Mouse (Mus musculus) liver, adult 2 months (tissue): Measurements from ENCODE around the gene Nt5c2. TPM values are rescaled to one million over a fixed set of nuclear protein-coding genes. Genes with fewer than 3 reads are reported as not detected.
"Not testable (repeated sequence)": the region's sequence is repeated elsewhere in the genome, so short reads cannot be mapped to it uniquely, and the experiment has no call there.

Experiments
- DNase-seq: peaks from one replicate; pipeline ENCODE4 v3.0.0-alpha.2; 2011; ENCODE audit warnings: low read depth, low spot score; ENCODE audit errors: extremely low read depth
- H3K27ac ChIP-seq: fragments of 200-500 bp; replicated peaks from 2 replicates; pipeline ENCODE4 v1.5.1; 2012; ENCODE audit warnings: low read depth, mild to moderate bottlenecking, control low read depth, inconsistent platforms, low read length; ENCODE audit not compliant: insufficient read depth
- H3K27me3 ChIP-seq: fragments of 200-500 bp; 2 replicates; pipeline ENCODE4 v1.6.1; 2012; ENCODE audit warnings: mild to moderate bottlenecking, moderate library complexity, low read length, inconsistent platforms; ENCODE audit not compliant: control insufficient read depth, insufficient read depth
- H3K36me3 ChIP-seq: fragments of 200-500 bp; 2 replicates; pipeline ENCODE4 v1.6.1; 2012; ENCODE audit warnings: low read length, inconsistent platforms; ENCODE audit not compliant: control insufficient read depth, insufficient read depth
- H3K4me1 ChIP-seq: fragments of 200-500 bp; 2 replicates; pipeline ENCODE4 v1.6.1; 2011; ENCODE audit warnings: low read length; ENCODE audit not compliant: control insufficient read depth, insufficient read depth
- H3K4me3 ChIP-seq: fragments of 200-500 bp; 2 replicates; pipeline ENCODE4 v1.5.1; 2011; ENCODE audit warnings: low read depth, mild to moderate bottlenecking, control low read depth, low read length, moderate library complexity; ENCODE audit not compliant: insufficient read depth
- H3K79me2 ChIP-seq: fragments of 200-500 bp; 2 replicates; pipeline ENCODE4 v1.6.1; 2012; ENCODE audit warnings: inconsistent platforms, mild to moderate bottlenecking, low read length, moderate library complexity; ENCODE audit not compliant: control insufficient read depth, insufficient read depth
- H3K9ac ChIP-seq: fragments of 200-500 bp; 2 replicates; pipeline ENCODE4 v1.6.1; 2012; ENCODE audit warnings: low read depth, mild to moderate bottlenecking, control low read depth, inconsistent platforms, low read length
- CTCF ChIP-seq: fragments of 200-500 bp; IDR thresholded peaks from 2 replicates; pipeline ENCODE4 v1.5.1; 2011; ENCODE audit warnings: low read depth, low read length, control low read depth
- POLR2A ChIP-seq: fragments of 200-500 bp; IDR thresholded peaks from 2 replicates; pipeline ENCODE4 v1.6.1; 2011; ENCODE audit warnings: low read length, control low read depth; ENCODE audit not compliant: insufficient read depth; ENCODE audit errors: extremely low read depth
- WGBS: fragments of 180-500 bp; shearing (Covaris S2); methylation state at CpG from one replicate; pipeline ENCODE4 v1.1.7; 2018; 5-methylcytosine and 5-hydroxymethylcytosine counted together
- polyA plus RNA-seq: library from polyadenylated mRNA; depleted of rRNA; stranded (reverse); fragments of >200 nt; gene quantifications from 2 replicates; pipeline ENCODE4 v1.2.3, GENCODE M21; 2012
- total RNA-seq: library from RNA; depleted of rRNA; stranded (reverse); fragments of >200 nt; gene quantifications from 2 replicates; pipeline ENCODE4 v1.2.3, GENCODE M21; 2014

Nt5c2 gene
- total and polyA plus RNA-seq, 2 experiments = 7.5 to 12.6 TPM

DNA sequence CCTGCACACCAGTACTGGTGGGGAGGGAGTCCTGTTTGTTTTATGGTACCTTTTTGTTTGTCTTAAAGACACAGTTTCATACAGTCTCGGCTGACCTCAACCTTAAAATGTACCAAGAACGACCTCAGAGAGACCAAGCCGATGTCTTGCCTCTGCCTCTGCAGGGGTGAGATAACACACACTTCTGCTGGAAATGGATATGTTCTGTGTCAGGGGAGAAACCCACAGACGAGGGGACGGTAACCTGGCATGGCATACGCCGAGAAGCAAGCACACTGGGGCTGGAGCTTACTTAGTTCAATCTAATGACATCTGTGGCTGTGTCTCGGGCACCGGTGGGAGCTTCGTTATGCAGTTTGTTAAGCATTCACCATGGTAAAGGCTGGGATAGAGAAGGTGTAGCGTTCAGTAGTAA, 31.0 kb downstream of the Nt5c2 start:
- Histone ChIP-seq H3K4me3 (no peak overlapping the region), H3K4me1 (peaks cover 37% of the 10 kb centered on the region), H3K27ac (0 out of 2 replicates have a peak overlapping the region, but pooled peaks have one; percentile 1), H3K36me3 (no peaks in the 10 kb centered on the region), H3K9ac (no peak overlapping the region), H3K79me2 (no peaks in the 10 kb centered on the region), H3K27me3 (no peaks in the 10 kb centered on the region)
- WGBS = 28% methylated on average over 11 of the region's 11 CpGs
- no peak for TF ChIP-seq POLR2A
- no peak for TF ChIP-seq CTCF
- DNase-seq = no peak

GRCm38 (mm10) chr19:46983352-46983965, 31.5 kb downstream of the Nt5c2 start:
- H3K27me3 ChIP-seq = no peaks in the 10 kb centered on the region
- DNase-seq = peak; percentile 75
- H3K27ac ChIP-seq = peak overlapping the region; percentile 16
- H3K4me1 ChIP-seq = peaks cover 34% of the 10 kb centered on the region
- H3K4me3 ChIP-seq = no peak overlapping the region
- no peaks in the 10 kb centered on the region for H3K79me2 ChIP-seq
- H3K36me3 ChIP-seq = no peaks in the 10 kb centered on the region
- WGBS = 26% methylated on average over 14 of the region's 14 CpGs
- no peak for TF ChIP-seq POLR2A
- no peak for TF ChIP-seq CTCF
- 0 out of 2 replicates have a peak overlapping the region, but pooled peaks have one; percentile 1 for H3K9ac ChIP-seq

DNA sequence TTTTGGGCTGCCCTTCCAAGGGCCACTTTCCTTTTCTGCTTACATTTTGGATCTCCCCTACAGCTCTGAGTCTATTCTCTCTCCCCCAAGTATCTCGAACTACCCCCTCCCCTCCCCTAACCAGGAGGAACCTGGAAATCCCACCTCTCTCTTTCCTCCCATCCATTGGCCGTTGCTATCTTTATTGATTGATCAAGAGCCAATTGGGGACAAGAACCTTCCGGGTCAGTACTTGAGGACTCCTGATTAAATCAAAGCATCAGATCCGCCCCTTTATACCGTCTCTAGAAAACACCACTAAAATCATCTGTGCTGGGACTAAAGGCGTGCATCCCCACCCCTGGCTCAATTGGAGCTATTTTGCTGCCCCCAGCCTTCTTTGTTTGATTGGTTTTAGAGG, 33.5 kb downstream of the Nt5c2 start:
- H3K36me3 ChIP-seq = no peaks in the 10 kb centered on the region
- peak; percentile 52 for DNase-seq
- H3K4me1 ChIP-seq = peaks cover 32% of the 10 kb centered on the region
- H3K79me2 ChIP-seq = no peaks in the 10 kb centered on the region
- no peak overlapping the region for H3K4me3 ChIP-seq
- H3K27me3 ChIP-seq = no peaks in the 10 kb centered on the region
- TF ChIP-seq CTCF (no peak), POLR2A (no peak)
- WGBS = 21% methylated on average over 6 of the region's 6 CpGs
- H3K27ac ChIP-seq = peak overlapping the region; percentile 43
- H3K9ac ChIP-seq = no peak overlapping the region

GRCm38 (mm10) chr19:46979781-46980105, 35.2 kb downstream of the Nt5c2 start:
- H3K27ac ChIP-seq = peak overlapping the region; percentile 91
- H3K4me1 ChIP-seq = peaks cover 40% of the 10 kb centered on the region

GRCm38 (mm10) chr19:46978920-46979780, 35.8 kb downstream of the Nt5c2 start:
- 44% methylated on average over 17 of the region's 17 CpGs for WGBS
- DNase-seq = peak; percentile 90
- no peak for TF ChIP-seq POLR2A
- peak; percentile 51 for TF ChIP-seq CTCF
- H3K9ac ChIP-seq = 0 out of 2 replicates have a peak overlapping the region, but pooled peaks have one; percentile 28
- H3K79me2 ChIP-seq = no peaks in the 10 kb centered on the region
- H3K27me3 ChIP-seq = no peaks in the 10 kb centered on the region
- peak overlapping the region; percentile 91 for H3K27ac ChIP-seq
- H3K36me3 ChIP-seq = no peaks in the 10 kb centered on the region
- H3K4me1 ChIP-seq = peaks cover 42% of the 10 kb centered on the region
- H3K4me3 ChIP-seq = no peak overlapping the region

More at GRCm38 (mm10) chr19:46979781-46980105, 35.2 kb downstream of the Nt5c2 start:
- H3K4me3 ChIP-seq = no peak overlapping the region
- WGBS = 21% methylated on average over 3 of the region's 3 CpGs
- TF ChIP-seq CTCF = no peak
- no peak for TF ChIP-seq POLR2A
- peak; percentile 93 for DNase-seq
- H3K27me3 ChIP-seq = no peaks in the 10 kb centered on the region
- H3K9ac ChIP-seq = 0 out of 2 replicates have a peak overlapping the region, but pooled peaks have one; percentile 28
- no peaks in the 10 kb centered on the region for H3K79me2 ChIP-seq
- H3K36me3 ChIP-seq = no peaks in the 10 kb centered on the region

DNA sequence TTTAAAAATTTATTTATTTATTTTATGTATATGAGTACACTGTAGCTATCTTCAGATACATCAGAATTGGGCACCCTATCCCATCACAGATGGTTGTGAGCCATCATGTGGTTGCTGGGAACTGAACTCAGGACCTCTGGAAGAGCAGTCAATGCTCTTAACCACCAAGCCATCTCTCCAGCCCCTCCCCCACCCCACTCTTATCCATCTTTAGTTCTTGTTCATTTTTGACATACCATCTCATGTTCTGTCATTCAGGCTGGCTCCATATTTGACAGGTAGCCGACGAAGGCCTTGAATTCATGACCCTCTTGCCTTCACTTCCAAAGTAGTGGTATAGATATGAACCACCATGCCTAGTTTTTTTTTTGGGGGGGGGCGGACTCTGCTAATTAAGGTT, 36.9 kb downstream of the Nt5c2 start:
- not testable (repeated sequence) for H3K36me3 ChIP-seq, DNase-seq, H3K79me2 ChIP-seq, H3K27ac ChIP-seq, H3K4me3 ChIP-seq, H3K27me3 ChIP-seq, H3K9ac ChIP-seq
- 97% methylated on average over 3 of the region's 3 CpGs for WGBS
- peaks cover 34% of the 10 kb centered on the region for H3K4me1 ChIP-seq
